Mouse (Mus musculus): ENCODE measurements around the gene Zfp523. TPM values are rescaled to one million over a fixed set of nuclear protein-coding genes. Genes with fewer than 3 reads are reported as not detected.

The Zfp523 gene
- polyA plus RNA-seq, 1 experiment from 2014 or later, result 41.8 TPM

- H3K36me3 ChIP-seq (ENCODE audit: control insufficient read depth, insufficient read depth, low read length), result peaks cover 4% of the 10 kb centered on the region; the same call in 1 of the 2 replicates
- H3K27ac ChIP-seq (replicated peaks; ENCODE audit: low read depth, low read length), result peak overlapping the region; percentile 95
- WGBS, result 9% methylated on average over 20 of the region's 22 CpGs
- H3K4me1 ChIP-seq (ENCODE audit: control insufficient read depth, insufficient read depth, low read length), result peaks cover 12% of the 10 kb centered on the region
- DNase-seq (no peak), ATAC-seq (ENCODE audit: low FRiP score, low TSS enrichment) (peak; percentile 78)
- peak overlapping the region; percentile 95 for H3K9ac ChIP-seq (replicated peaks; ENCODE audit: low read length)
- H3K9me3 ChIP-seq (ENCODE audit: control insufficient read depth, low read length), result no peaks in the 10 kb centered on the region
- H3K27me3 ChIP-seq (ENCODE audit: control insufficient read depth, insufficient read depth, low read length), result no peaks in the 10 kb centered on the region
- peak overlapping the region; percentile 75 for H3K4me2 ChIP-seq (ENCODE audit: low read length)
- H3K4me3 ChIP-seq (replicated peaks; ENCODE audit: low read depth, low read length), result peak overlapping the region; percentile 87
Observed at GRCm38 (mm10) chr17:28177540-28178046, 664 bp downstream of the Zfp523 start.

GRCm38 (mm10) chr17:28180331-28180730 lies 3.4 kb downstream of the Zfp523 start:
- no peak overlapping the region for H3K4me2 ChIP-seq (ENCODE audit: low read length)
- no peaks in the 10 kb centered on the region for H3K27me3 ChIP-seq (ENCODE audit: control insufficient read depth, insufficient read depth, low read length)
- peaks cover 10% of the 10 kb centered on the region for H3K36me3 ChIP-seq (ENCODE audit: control insufficient read depth, insufficient read depth, low read length)
- H3K9ac ChIP-seq (replicated peaks; ENCODE audit: low read length), result no peak overlapping the region
- ATAC-seq (ENCODE audit: low FRiP score, low TSS enrichment) (no peak), DNase-seq (no peak)
- H3K4me3 ChIP-seq (replicated peaks; ENCODE audit: low read depth, low read length), result no peak overlapping the region
- peaks cover 12% of the 10 kb centered on the region for H3K4me1 ChIP-seq (ENCODE audit: control insufficient read depth, insufficient read depth, low read length)
- no peak overlapping the region for H3K27ac ChIP-seq (replicated peaks; ENCODE audit: low read depth, low read length)
- no peaks in the 10 kb centered on the region for H3K9me3 ChIP-seq (ENCODE audit: control insufficient read depth, low read length)
- 43% methylated on average over 4 of the region's 4 CpGs for WGBS

GRCm38 (mm10) chr17:28180783-28181544 lies 4.0 kb downstream of the Zfp523 start:
- Histone ChIP-seq H3K4me2 (ENCODE audit: low read length) (no peak overlapping the region), H3K27me3 (ENCODE audit: control insufficient read depth, insufficient read depth, low read length) (no peaks in the 10 kb centered on the region), H3K36me3 (ENCODE audit: control insufficient read depth, insufficient read depth, low read length) (peaks cover 12% of the 10 kb centered on the region), H3K4me1 (ENCODE audit: control insufficient read depth, insufficient read depth, low read length) (peaks cover 12% of the 10 kb centered on the region), H3K4me3 (replicated peaks; ENCODE audit: low read depth, low read length) (no peak overlapping the region), H3K9ac (replicated peaks; ENCODE audit: low read length) (no peak overlapping the region), H3K27ac (replicated peaks; ENCODE audit: low read depth, low read length) (no peak overlapping the region), H3K9me3 (ENCODE audit: control insufficient read depth, low read length) (no peaks in the 10 kb centered on the region)
- 87% methylated on average over 15 of the region's 15 CpGs for WGBS
- DNase-seq, result no peak
- ATAC-seq (ENCODE audit: low FRiP score, low TSS enrichment), result no peak

- Histone ChIP-seq H3K4me1 (ENCODE audit: control insufficient read depth, insufficient read depth, low read length) (no peaks in the 10 kb centered on the region), H3K36me3 (ENCODE audit: control insufficient read depth, insufficient read depth, low read length) (peaks cover 12% of the 10 kb centered on the region), H3K27me3 (ENCODE audit: control insufficient read depth, insufficient read depth, low read length) (no peaks in the 10 kb centered on the region), H3K4me3 (replicated peaks; ENCODE audit: low read depth, low read length) (no peak overlapping the region), H3K9me3 (ENCODE audit: control insufficient read depth, low read length) (no peaks in the 10 kb centered on the region), H3K4me2 (ENCODE audit: low read length) (no peak overlapping the region), H3K27ac (replicated peaks; ENCODE audit: low read depth, low read length) (no peak overlapping the region), H3K9ac (replicated peaks; ENCODE audit: low read length) (no peak overlapping the region)
- peak; percentile 31 for DNase-seq
- WGBS, result 90% methylated on average over 7 of the region's 7 CpGs
- ATAC-seq (ENCODE audit: low FRiP score, low TSS enrichment), result no peak
Observed at GRCm38 (mm10) chr17:28184971-28185638, 8.2 kb downstream of the Zfp523 start.

GRCm38 (mm10) chr17:28188313-28188712 lies 11.4 kb downstream of the Zfp523 start:
- no peak overlapping the region for H3K27ac ChIP-seq (replicated peaks; ENCODE audit: low read depth, low read length)
- 87% methylated on average over 5 of the region's 5 CpGs for WGBS
- ATAC-seq (ENCODE audit: low FRiP score, low TSS enrichment) (no peak), DNase-seq (no peak)
- H3K36me3 ChIP-seq (ENCODE audit: control insufficient read depth, insufficient read depth, low read length), result peaks cover 35% of the 10 kb centered on the region
- no peaks in the 10 kb centered on the region for H3K9me3 ChIP-seq (ENCODE audit: control insufficient read depth, low read length)
- no peak overlapping the region for H3K9ac ChIP-seq (replicated peaks; ENCODE audit: low read length)
- no peak overlapping the region for H3K4me3 ChIP-seq (replicated peaks; ENCODE audit: low read depth, low read length)
- no peaks in the 10 kb centered on the region for H3K4me1 ChIP-seq (ENCODE audit: control insufficient read depth, insufficient read depth, low read length)
- no peaks in the 10 kb centered on the region for H3K27me3 ChIP-seq (ENCODE audit: control insufficient read depth, insufficient read depth, low read length)
- no peak overlapping the region for H3K4me2 ChIP-seq (ENCODE audit: low read length)

- Histone ChIP-seq H3K27ac (replicated peaks; ENCODE audit: low read depth, low read length) (no peak overlapping the region), H3K4me3 (replicated peaks; ENCODE audit: low read depth, low read length) (no peak overlapping the region), H3K4me1 (ENCODE audit: control insufficient read depth, insufficient read depth, low read length) (no peaks in the 10 kb centered on the region), H3K9me3 (ENCODE audit: control insufficient read depth, low read length) (no peaks in the 10 kb centered on the region), H3K27me3 (ENCODE audit: control insufficient read depth, insufficient read depth, low read length) (no peaks in the 10 kb centered on the region), H3K4me2 (ENCODE audit: low read length) (no peak overlapping the region), H3K9ac (replicated peaks; ENCODE audit: low read length) (no peak overlapping the region), H3K36me3 (ENCODE audit: control insufficient read depth, insufficient read depth, low read length) (peaks cover 65% of the 10 kb centered on the region)
- ATAC-seq (ENCODE audit: low FRiP score, low TSS enrichment), result no peak
- no peak for DNase-seq
- WGBS, result 92% methylated on average over 1 of the region's 1 CpGs
Observed at GRCm38 (mm10) chr17:28192754-28193153, 15.8 kb downstream of the Zfp523 start.

GRCm38 (mm10) chr17:28193559-28193958 lies 16.6 kb downstream of the Zfp523 start:
- H3K27ac ChIP-seq (replicated peaks; ENCODE audit: low read depth, low read length), result no peak overlapping the region
- ATAC-seq (ENCODE audit: low FRiP score, low TSS enrichment), result no peak
- peaks cover 73% of the 10 kb centered on the region for H3K36me3 ChIP-seq (ENCODE audit: control insufficient read depth, insufficient read depth, low read length)
- no peak for DNase-seq
- H3K9me3 ChIP-seq (ENCODE audit: control insufficient read depth, low read length), result no peaks in the 10 kb centered on the region
- H3K4me2 ChIP-seq (ENCODE audit: low read length), result no peak overlapping the region
- H3K9ac ChIP-seq (replicated peaks; ENCODE audit: low read length), result no peak overlapping the region
- 81% methylated on average over 3 of the region's 3 CpGs for WGBS
- no peaks in the 10 kb centered on the region for H3K4me1 ChIP-seq (ENCODE audit: control insufficient read depth, insufficient read depth, low read length)
- H3K27me3 ChIP-seq (ENCODE audit: control insufficient read depth, insufficient read depth, low read length), result no peaks in the 10 kb centered on the region
- no peak overlapping the region for H3K4me3 ChIP-seq (replicated peaks; ENCODE audit: low read depth, low read length)

GRCm38 (mm10) chr17:28195033-28195432 lies 18.1 kb downstream of the Zfp523 start:
- Histone ChIP-seq H3K9me3 (ENCODE audit: control insufficient read depth, low read length) (no peaks in the 10 kb centered on the region), H3K9ac (replicated peaks; ENCODE audit: low read length) (no peak overlapping the region), H3K4me1 (ENCODE audit: control insufficient read depth, insufficient read depth, low read length) (no peaks in the 10 kb centered on the region), H3K36me3 (ENCODE audit: control insufficient read depth, insufficient read depth, low read length) (peaks cover 82% of the 10 kb centered on the region), H3K4me2 (ENCODE audit: low read length) (no peak overlapping the region), H3K27me3 (ENCODE audit: control insufficient read depth, insufficient read depth, low read length) (no peaks in the 10 kb centered on the region), H3K4me3 (replicated peaks; ENCODE audit: low read depth, low read length) (no peak overlapping the region), H3K27ac (replicated peaks; ENCODE audit: low read depth, low read length) (no peak overlapping the region)
- ATAC-seq (ENCODE audit: low FRiP score, low TSS enrichment), result no peak
- 94% methylated on average over 10 of the region's 10 CpGs for WGBS
- no peak for DNase-seq
